Mouse (Mus musculus): ENCODE measurements around the gene Rap2c. TPM values are rescaled to one million over a fixed set of nuclear protein-coding genes. Genes with fewer than 3 reads are reported as not detected.

The Rap2c gene
- polyA plus RNA-seq, 1 experiment from 2014 or later, result 17.4 TPM

DNA sequence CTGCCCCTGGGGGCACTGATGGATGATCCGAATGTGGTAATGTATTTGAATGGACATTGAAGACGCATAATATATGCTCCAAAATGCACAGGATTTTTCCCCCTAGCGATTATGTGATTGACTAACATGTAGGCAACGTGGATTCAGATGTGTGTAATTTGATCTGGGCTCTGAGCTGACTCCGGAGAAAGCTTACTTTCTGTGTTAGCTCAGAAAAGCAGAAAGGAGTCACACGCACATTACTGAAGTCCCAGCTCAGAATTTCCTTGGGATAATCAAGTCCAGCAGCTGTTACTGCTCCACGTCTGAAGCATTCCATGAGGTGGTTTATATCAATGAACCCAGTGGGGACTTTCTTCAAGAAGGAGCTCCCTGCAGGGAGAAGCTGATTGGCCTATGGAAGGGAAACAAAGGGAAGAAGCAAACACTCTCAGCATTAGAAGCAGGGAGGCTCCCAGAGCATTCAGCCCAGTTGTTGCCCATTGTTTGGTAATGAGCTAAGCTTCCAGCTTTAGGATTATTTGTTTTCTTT, 17.9 kb upstream of the Rap2c start:
- 29% methylated on average over 7 of the region's 7 CpGs for WGBS
- no peak for ATAC-seq (ENCODE audit: low read depth)
- Histone ChIP-seq H3K4me3 (ENCODE audit: low read depth, low read length) (no peak overlapping the region), H3K9me3 (ENCODE audit: control insufficient read depth, low read length) (no peaks in the 10 kb centered on the region), H3K36me3 (ENCODE audit: control insufficient read depth, insufficient read depth, low read length) (no peaks in the 10 kb centered on the region), H3K4me2 (ENCODE audit: low read depth, low read length) (no peak overlapping the region), H3K27me3 (ENCODE audit: control insufficient read depth, insufficient read depth, low read length) (no peaks in the 10 kb centered on the region), H3K9ac (replicated peaks; ENCODE audit: low read depth, low read length) (no peak overlapping the region), H3K4me1 (ENCODE audit: control insufficient read depth, insufficient read depth, low read length) (no peaks in the 10 kb centered on the region), H3K27ac (ENCODE audit: low read depth, low read length) (no peak overlapping the region)

DNA sequence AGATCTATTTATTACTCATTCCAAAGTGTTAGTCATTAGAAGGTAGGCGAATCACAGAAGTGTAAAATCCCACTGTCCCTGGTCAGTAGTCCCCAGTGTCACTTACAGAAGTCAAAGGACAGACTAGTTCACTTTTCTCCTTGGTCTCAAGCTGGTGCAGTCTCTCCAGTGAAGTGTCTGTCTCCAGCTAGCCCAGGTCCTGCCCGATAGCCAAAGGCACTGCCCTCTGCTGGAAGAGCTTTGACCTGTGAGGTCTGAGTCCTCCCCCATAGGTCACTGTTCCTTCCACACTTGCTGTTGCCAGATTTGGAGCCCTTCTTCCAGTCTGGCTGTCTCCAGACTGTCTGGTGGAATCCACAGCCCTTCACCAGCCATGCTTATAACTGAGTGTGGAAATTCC, 2.1 kb upstream of the Rap2c start:
- H3K36me3 ChIP-seq (ENCODE audit: control insufficient read depth, insufficient read depth, low read length), result no peaks in the 10 kb centered on the region
- no peak overlapping the region for H3K27ac ChIP-seq (ENCODE audit: low read depth, low read length)
- WGBS, result 42% methylated on average over 2 of the region's 2 CpGs
- no peak overlapping the region for H3K4me2 ChIP-seq (ENCODE audit: low read depth, low read length)
- H3K4me3 ChIP-seq (ENCODE audit: low read depth, low read length), result no peak overlapping the region
- no peak overlapping the region for H3K9ac ChIP-seq (replicated peaks; ENCODE audit: low read depth, low read length)
- 0 out of 2 replicates have a peak, but pooled peaks cover 5% of the 10 kb centered on the region for H3K4me1 ChIP-seq (ENCODE audit: control insufficient read depth, insufficient read depth, low read length)
- no peak for ATAC-seq (ENCODE audit: low read depth)
- H3K9me3 ChIP-seq (ENCODE audit: control insufficient read depth, low read length), result no peaks in the 10 kb centered on the region
- H3K27me3 ChIP-seq (ENCODE audit: control insufficient read depth, insufficient read depth, low read length), result no peaks in the 10 kb centered on the region

DNA sequence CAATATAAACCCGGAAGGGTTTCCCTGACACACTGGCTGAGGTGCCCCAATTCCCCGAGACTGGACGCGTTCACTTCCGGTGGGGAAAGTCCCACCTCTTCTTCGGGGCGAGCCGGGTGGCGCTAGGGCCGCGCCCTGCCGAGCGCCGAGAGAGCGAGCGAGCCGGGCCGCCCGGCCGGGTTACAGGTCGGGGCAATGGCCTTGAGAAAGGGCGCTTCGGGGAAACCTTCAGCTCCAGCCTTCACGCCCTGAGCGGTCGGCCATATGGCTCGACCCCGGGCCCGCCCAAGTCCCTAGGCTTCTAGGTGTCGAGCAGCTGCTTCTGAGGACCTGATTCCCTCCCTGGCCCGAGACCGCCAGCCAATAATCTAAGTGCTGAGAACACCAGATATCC, 965 bp upstream of the Rap2c start:
- no peaks in the 10 kb centered on the region for H3K9me3 ChIP-seq (ENCODE audit: control insufficient read depth, low read length)
- H3K9ac ChIP-seq (replicated peaks; ENCODE audit: low read depth, low read length), result peak overlapping the region; percentile 78
- peak overlapping the region; percentile 89 for H3K27ac ChIP-seq (ENCODE audit: low read depth, low read length)
- peak overlapping the region; percentile 45 for H3K4me3 ChIP-seq (ENCODE audit: low read depth, low read length)
- WGBS, result 18% methylated on average over 13 of the region's 32 CpGs
- peak; percentile 92 for ATAC-seq (ENCODE audit: low read depth)
- 0 out of 2 replicates have a peak, but pooled peaks cover 5% of the 10 kb centered on the region for H3K4me1 ChIP-seq (ENCODE audit: control insufficient read depth, insufficient read depth, low read length)
- H3K27me3 ChIP-seq (ENCODE audit: control insufficient read depth, insufficient read depth, low read length), result no peaks in the 10 kb centered on the region
- no peaks in the 10 kb centered on the region for H3K36me3 ChIP-seq (ENCODE audit: control insufficient read depth, insufficient read depth, low read length)
- H3K4me2 ChIP-seq (ENCODE audit: low read depth, low read length), result peak overlapping the region; percentile 44

DNA sequence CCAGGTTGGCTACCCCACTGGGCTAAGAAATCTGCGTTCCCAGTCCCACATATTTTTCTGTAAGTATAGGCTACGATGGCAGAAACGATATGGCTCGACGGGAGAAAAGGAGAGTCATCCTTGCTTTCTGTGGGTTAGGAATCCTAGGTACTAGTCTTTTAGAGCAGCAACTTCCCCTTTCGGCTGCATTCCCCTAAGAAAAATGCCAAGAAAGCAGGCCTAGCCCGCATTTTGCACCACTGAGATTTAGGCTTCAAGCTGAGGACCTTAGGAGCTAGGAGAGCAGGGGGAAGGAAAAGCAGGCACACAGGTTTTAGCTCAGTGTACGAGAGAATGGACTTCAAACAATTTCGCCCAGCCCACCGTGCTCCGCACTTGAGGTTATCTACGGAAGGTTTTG, 892 bp downstream of the Rap2c start:
- Histone ChIP-seq H3K9ac (replicated peaks; ENCODE audit: low read depth, low read length) (no peak overlapping the region; the same call in 1 of the 2 replicates), H3K36me3 (ENCODE audit: control insufficient read depth, insufficient read depth, low read length) (no peaks in the 10 kb centered on the region), H3K4me1 (ENCODE audit: control insufficient read depth, insufficient read depth, low read length) (0 out of 2 replicates have a peak, but pooled peaks cover 5% of the 10 kb centered on the region), H3K9me3 (ENCODE audit: control insufficient read depth, low read length) (no peaks in the 10 kb centered on the region), H3K27ac (ENCODE audit: low read depth, low read length) (no peak overlapping the region), H3K27me3 (ENCODE audit: control insufficient read depth, insufficient read depth, low read length) (no peaks in the 10 kb centered on the region), H3K4me3 (ENCODE audit: low read depth, low read length) (peak overlapping the region; percentile 45), H3K4me2 (ENCODE audit: low read depth, low read length) (peak overlapping the region; percentile 44)
- no peak for ATAC-seq (ENCODE audit: low read depth)
- 23% methylated on average over 12 of the region's 12 CpGs for WGBS

DNA sequence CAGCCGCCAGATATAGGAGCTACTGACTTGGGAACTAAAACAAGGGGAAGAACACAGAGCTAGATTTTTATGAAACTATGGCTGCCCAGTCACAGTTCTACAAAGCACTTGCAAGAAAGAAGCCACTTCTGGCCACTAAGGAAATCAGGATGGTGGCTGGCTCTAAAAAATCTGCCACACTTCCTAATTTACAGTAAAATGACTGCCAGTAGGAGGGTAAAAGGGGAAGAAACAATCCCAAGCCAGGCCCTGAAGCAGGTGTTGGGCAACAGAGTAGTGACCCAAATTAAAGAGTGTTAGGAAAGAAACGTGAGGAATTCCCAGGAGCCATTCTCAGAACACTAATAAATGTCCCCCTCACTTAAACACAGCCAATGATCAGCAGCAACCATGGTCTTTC, 5.5 kb downstream of the Rap2c start:
- Histone ChIP-seq H3K4me3 (ENCODE audit: low read depth, low read length) (no peak overlapping the region), H3K27me3 (ENCODE audit: control insufficient read depth, insufficient read depth, low read length) (no peaks in the 10 kb centered on the region), H3K4me1 (ENCODE audit: control insufficient read depth, insufficient read depth, low read length) (0 out of 2 replicates have a peak, but pooled peaks cover 5% of the 10 kb centered on the region), H3K36me3 (ENCODE audit: control insufficient read depth, insufficient read depth, low read length) (no peaks in the 10 kb centered on the region), H3K9me3 (ENCODE audit: control insufficient read depth, low read length) (no peaks in the 10 kb centered on the region), H3K9ac (replicated peaks; ENCODE audit: low read depth, low read length) (no peak overlapping the region), H3K27ac (ENCODE audit: low read depth, low read length) (no peak overlapping the region), H3K4me2 (ENCODE audit: low read depth, low read length) (no peak overlapping the region)
- no peak for ATAC-seq (ENCODE audit: low read depth)
- WGBS, result 68% methylated on average over 2 of the region's 2 CpGs

DNA sequence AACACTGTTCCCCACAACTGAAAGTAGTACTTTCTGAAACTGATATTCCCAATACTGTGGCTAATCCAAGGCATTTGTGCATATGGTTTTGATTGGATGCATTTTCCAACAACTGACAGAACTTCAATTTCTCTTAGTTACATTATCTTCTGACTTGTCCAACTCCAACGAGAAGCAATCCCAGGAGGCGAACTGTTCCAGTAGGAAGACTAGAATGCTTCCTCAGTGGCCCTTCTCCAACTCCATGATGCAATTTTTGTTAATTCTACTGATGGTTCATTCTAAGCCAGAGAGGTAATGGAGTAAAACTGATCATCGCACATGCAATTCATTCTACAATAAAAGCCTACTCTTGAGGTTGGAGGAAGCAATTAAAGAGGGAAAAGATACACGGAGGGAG, 7.5 kb downstream of the Rap2c start:
- no peak overlapping the region for H3K4me2 ChIP-seq (ENCODE audit: low read depth, low read length)
- H3K9me3 ChIP-seq (ENCODE audit: control insufficient read depth, low read length), result no peaks in the 10 kb centered on the region
- H3K4me1 ChIP-seq (ENCODE audit: control insufficient read depth, insufficient read depth, low read length), result 0 out of 2 replicates have a peak, but pooled peaks cover under 1% of the 10 kb centered on the region
- 78% methylated on average over 4 of the region's 4 CpGs for WGBS
- no peak for ATAC-seq (ENCODE audit: low read depth)
- H3K4me3 ChIP-seq (ENCODE audit: low read depth, low read length), result no peak overlapping the region
- H3K27ac ChIP-seq (ENCODE audit: low read depth, low read length), result no peak overlapping the region
- no peaks in the 10 kb centered on the region for H3K36me3 ChIP-seq (ENCODE audit: control insufficient read depth, insufficient read depth, low read length)
- H3K27me3 ChIP-seq (ENCODE audit: control insufficient read depth, insufficient read depth, low read length), result no peaks in the 10 kb centered on the region
- H3K9ac ChIP-seq (replicated peaks; ENCODE audit: low read depth, low read length), result no peak overlapping the region

DNA sequence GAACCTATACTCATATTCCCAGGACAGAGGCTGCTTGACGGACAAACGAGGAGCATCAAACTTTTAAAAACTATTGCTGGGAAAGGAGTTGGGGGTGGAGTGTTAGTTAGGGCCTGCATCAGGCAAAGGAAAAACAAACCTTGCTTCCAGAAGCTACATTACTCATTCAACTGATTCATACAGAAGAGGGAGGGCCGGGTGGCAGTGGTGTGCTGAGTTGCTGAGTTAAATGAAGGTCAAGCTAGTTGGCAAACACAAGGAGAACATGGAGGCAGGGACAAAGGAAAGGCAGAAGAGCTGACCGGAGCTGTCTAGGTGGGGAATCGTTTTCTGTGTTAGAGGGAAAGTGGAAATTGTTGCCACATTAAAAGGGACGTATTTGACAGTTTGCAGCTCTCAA, 17.0 kb downstream of the Rap2c start:
- ATAC-seq (ENCODE audit: low read depth), result no peak
- Histone ChIP-seq H3K4me3 (ENCODE audit: low read depth, low read length) (no peak overlapping the region), H3K27ac (ENCODE audit: low read depth, low read length) (no peak overlapping the region), H3K9me3 (ENCODE audit: control insufficient read depth, low read length) (no peaks in the 10 kb centered on the region), H3K27me3 (ENCODE audit: control insufficient read depth, insufficient read depth, low read length) (no peaks in the 10 kb centered on the region), H3K4me2 (ENCODE audit: low read depth, low read length) (no peak overlapping the region), H3K4me1 (ENCODE audit: control insufficient read depth, insufficient read depth, low read length) (no peaks in the 10 kb centered on the region), H3K36me3 (ENCODE audit: control insufficient read depth, insufficient read depth, low read length) (no peaks in the 10 kb centered on the region), H3K9ac (replicated peaks; ENCODE audit: low read depth, low read length) (no peak overlapping the region)
- 86% methylated on average over 6 of the region's 6 CpGs for WGBS

DNA sequence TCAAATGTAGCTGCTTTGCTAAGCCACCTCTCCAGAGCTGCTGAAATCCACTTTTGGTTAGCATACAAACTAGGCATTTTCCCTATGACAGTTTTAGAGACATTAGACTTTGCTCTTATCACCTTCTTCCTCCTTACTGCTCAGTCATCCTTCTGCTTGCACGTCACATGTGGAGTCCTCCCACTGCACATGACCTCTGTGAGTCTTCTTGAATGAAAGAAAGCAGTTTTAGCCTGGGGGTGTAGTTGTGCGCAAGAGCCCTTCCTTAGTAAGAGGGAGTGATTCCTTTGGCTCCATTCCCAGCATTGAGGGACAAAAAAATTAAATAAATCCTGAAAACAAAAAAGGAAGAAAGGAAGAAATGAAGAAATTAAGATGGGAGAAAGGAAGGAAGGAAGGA, 22.5 kb downstream of the Rap2c start:
- WGBS, result 73% methylated on average over 2 of the region's 2 CpGs
- Histone ChIP-seq H3K4me3 (ENCODE audit: low read depth, low read length) (no peak overlapping the region), H3K9me3 (ENCODE audit: control insufficient read depth, low read length) (no peaks in the 10 kb centered on the region), H3K36me3 (ENCODE audit: control insufficient read depth, insufficient read depth, low read length) (no peaks in the 10 kb centered on the region), H3K27ac (ENCODE audit: low read depth, low read length) (no peak overlapping the region), H3K4me2 (ENCODE audit: low read depth, low read length) (no peak overlapping the region), H3K9ac (replicated peaks; ENCODE audit: low read depth, low read length) (no peak overlapping the region), H3K27me3 (ENCODE audit: control insufficient read depth, insufficient read depth, low read length) (no peaks in the 10 kb centered on the region), H3K4me1 (ENCODE audit: control insufficient read depth, insufficient read depth, low read length) (no peaks in the 10 kb centered on the region)
- ATAC-seq (ENCODE audit: low read depth), result no peak

DNA sequence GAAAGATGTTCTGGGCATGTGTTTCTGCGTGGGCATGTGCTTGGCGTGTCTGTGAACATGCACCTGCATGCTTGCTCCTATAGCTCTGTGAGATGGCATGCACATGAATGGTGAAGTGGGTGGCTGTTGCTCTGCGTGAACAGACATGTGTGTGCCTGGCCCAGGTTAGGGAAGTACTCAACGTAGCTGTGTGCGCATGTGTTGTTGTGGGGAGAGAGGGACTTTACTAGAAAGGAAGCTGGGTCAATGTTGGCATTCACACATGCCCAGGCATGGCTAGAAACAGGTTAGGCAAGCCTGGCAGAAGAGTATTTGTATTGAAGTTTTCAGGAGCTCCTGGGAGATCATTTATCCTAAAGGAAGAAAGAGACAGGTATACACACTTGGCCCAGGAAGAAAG, 26.5 kb downstream of the Rap2c start:
- no peaks in the 10 kb centered on the region for H3K9me3 ChIP-seq (ENCODE audit: control insufficient read depth, low read length)
- H3K4me3 ChIP-seq (ENCODE audit: low read depth, low read length), result no peak overlapping the region
- no peak overlapping the region for H3K27ac ChIP-seq (ENCODE audit: low read depth, low read length)
- no peak overlapping the region for H3K9ac ChIP-seq (replicated peaks; ENCODE audit: low read depth, low read length)
- no peak for ATAC-seq (ENCODE audit: low read depth)
- no peak overlapping the region for H3K4me2 ChIP-seq (ENCODE audit: low read depth, low read length)
- no peaks in the 10 kb centered on the region for H3K4me1 ChIP-seq (ENCODE audit: control insufficient read depth, insufficient read depth, low read length)
- WGBS, result 91% methylated on average over 5 of the region's 5 CpGs
- no peaks in the 10 kb centered on the region for H3K36me3 ChIP-seq (ENCODE audit: control insufficient read depth, insufficient read depth, low read length)
- no peaks in the 10 kb centered on the region for H3K27me3 ChIP-seq (ENCODE audit: control insufficient read depth, insufficient read depth, low read length)
